Mouse (Mus musculus) midbrain, embryonic 14.5 days (tissue): Measurements from ENCODE around the gene Fhod1. TPM values are rescaled to one million over a fixed set of nuclear protein-coding genes. Genes with fewer than 3 reads are reported as not detected.

Source experiments
- ATAC-seq: fragments of 200-750 bp; cut with Nextera tagmentation; 2 replicates; pipeline ENCODE4 v1.8.0; 2017; ENCODE audit warnings: moderate number of reproducible peaks, moderate library complexity; ENCODE audit not compliant: low FRiP score, low TSS enrichment
- DNase-seq: peaks from one replicate; pipeline ENCODE4 v3.0.0-alpha.2; 2015
- H3K27ac ChIP-seq: fragments of 300-500 bp; sonication (generic); replicated peaks from 2 replicates; pipeline ENCODE4 v1.5.1; 2014; ENCODE audit warnings: mild to moderate bottlenecking, low read depth, low read length, moderate library complexity
- H3K27me3 ChIP-seq: fragments of 300-500 bp; sonication (generic); 2 replicates; pipeline ENCODE4 v1.6.1; 2014; ENCODE audit warnings: low read length, control low read depth, mixed read lengths; ENCODE audit not compliant: control insufficient read depth, insufficient read depth
- H3K36me3 ChIP-seq: fragments of 300-500 bp; sonication (generic); 2 replicates; pipeline ENCODE4 v1.6.1; 2014; ENCODE audit warnings: low read length, control low read depth; ENCODE audit not compliant: control insufficient read depth, insufficient read depth
- H3K4me1 ChIP-seq: fragments of 300-500 bp; sonication (generic); 2 replicates; pipeline ENCODE4 v1.6.1; 2014; ENCODE audit warnings: mild to moderate bottlenecking, antibody characterized with exemption, low read length, control low read depth; ENCODE audit not compliant: control insufficient read depth, insufficient read depth
- H3K4me2 ChIP-seq: fragments of 300-500 bp; sonication (generic); 2 replicates; pipeline ENCODE4 v1.6.1; 2014; ENCODE audit warnings: mild to moderate bottlenecking, low read length, moderate library complexity
- H3K4me3 ChIP-seq: fragments of 300-500 bp; sonication (generic); replicated peaks from 2 replicates; pipeline ENCODE4 v1.5.1; 2014; ENCODE audit warnings: low read depth, low read length
- H3K9ac ChIP-seq: fragments of 300-500 bp; sonication (generic); replicated peaks from 2 replicates; pipeline ENCODE4 v1.6.1; 2014; ENCODE audit warnings: mild to moderate bottlenecking, low read length, moderate library complexity
- H3K9me3 ChIP-seq: fragments of 300-500 bp; sonication (generic); 2 replicates; pipeline ENCODE4 v1.6.1; 2016; ENCODE audit warnings: low read length, control low read depth, mixed read lengths; ENCODE audit not compliant: control insufficient read depth
- WGBS: fragments of 180-500 bp; shearing (Covaris S2); extraction: QIAGEN DNeasy Blood & Tissue Kit; methylation state at CpG from one replicate; pipeline ENCODE4 v1.1.7; 2014; 5-methylcytosine and 5-hydroxymethylcytosine counted together
- polyA plus RNA-seq: library from polyadenylated mRNA; unstranded; fragments of >200 nt; fragmentation: Nextera tagmentation; extraction: Ambion mirVana; gene quantifications from 2 replicates; pipeline ENCODE4 v1.2.1, GENCODE M21; 2014

Fhod1 gene
- polyA plus RNA-seq, 1 experiment from 2014 or later, result 0.84 TPM

DNA sequence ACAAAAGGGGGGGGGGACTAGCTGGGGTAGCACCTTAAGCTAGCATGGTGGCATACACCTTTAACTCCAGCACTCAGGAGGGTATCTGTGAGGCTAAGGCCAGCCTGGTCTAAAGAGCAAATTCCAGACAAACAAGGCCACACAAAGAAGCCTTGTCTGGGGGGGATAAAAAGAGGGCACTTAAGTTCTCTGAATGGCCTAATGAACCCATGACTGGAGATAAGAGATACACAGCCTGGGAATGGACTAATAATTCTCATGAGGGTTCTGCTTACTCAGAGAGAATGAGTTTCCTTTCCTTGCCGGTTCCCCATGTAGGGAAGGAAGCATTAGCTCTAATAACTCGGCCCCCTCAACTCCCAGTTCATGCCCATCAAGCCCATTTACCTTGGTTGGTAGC, 15.2 kb downstream of the Fhod1 start:
- no peak overlapping the region for H3K9ac ChIP-seq
- H3K36me3 ChIP-seq, result peaks cover 55% of the 10 kb centered on the region
- no peaks in the 10 kb centered on the region for H3K27me3 ChIP-seq
- ATAC-seq, result no peak
- H3K4me3 ChIP-seq, result no peak overlapping the region
- no peak for DNase-seq
- peaks cover under 1% of the 10 kb centered on the region for H3K4me1 ChIP-seq
- H3K9me3 ChIP-seq, result no peaks in the 10 kb centered on the region
- H3K4me2 ChIP-seq, result no peak overlapping the region
- H3K27ac ChIP-seq, result no peak overlapping the region
- 90% methylated on average over 2 of the region's 2 CpGs for WGBS

- Histone ChIP-seq H3K27me3 (no peaks in the 10 kb centered on the region), H3K4me2 (no peak overlapping the region), H3K4me1 (peaks cover 6% of the 10 kb centered on the region), H3K27ac (no peak overlapping the region), H3K9ac (no peak overlapping the region), H3K4me3 (no peak overlapping the region), H3K36me3 (peaks cover 55% of the 10 kb centered on the region), H3K9me3 (no peaks in the 10 kb centered on the region)
- WGBS, result 95% methylated on average over 9 of the region's 9 CpGs
- DNase-seq (no peak), ATAC-seq (no peak)
Measured at GRCm38 (mm10) chr8:105331931-105332330, 15.8 kb downstream of the Fhod1 start.

GRCm38 (mm10) chr8:105331469-105331868, 16.3 kb downstream of the Fhod1 start:
- Histone ChIP-seq H3K36me3 (peaks cover 52% of the 10 kb centered on the region), H3K9ac (no peak overlapping the region), H3K4me2 (no peak overlapping the region), H3K9me3 (no peaks in the 10 kb centered on the region), H3K27ac (no peak overlapping the region), H3K4me1 (peaks cover 7% of the 10 kb centered on the region), H3K27me3 (no peaks in the 10 kb centered on the region), H3K4me3 (no peak overlapping the region)
- DNase-seq (no peak), ATAC-seq (no peak)
- 97% methylated on average over 22 of the region's 22 CpGs for WGBS

GRCm38 (mm10) chr8:105330325-105330724, 17.4 kb downstream of the Fhod1 start:
- Histone ChIP-seq H3K9ac (no peak overlapping the region), H3K4me3 (no peak overlapping the region), H3K9me3 (no peaks in the 10 kb centered on the region), H3K27ac (no peak overlapping the region), H3K4me2 (no peak overlapping the region), H3K36me3 (peaks cover 51% of the 10 kb centered on the region), H3K27me3 (no peaks in the 10 kb centered on the region), H3K4me1 (peaks cover 9% of the 10 kb centered on the region)
- no peak for DNase-seq
- 94% methylated on average over 12 of the region's 12 CpGs for WGBS
- ATAC-seq, result no peak

GRCm38 (mm10) chr8:105326968-105327367, 20.8 kb downstream of the Fhod1 start:
- H3K36me3 ChIP-seq, result peaks cover 54% of the 10 kb centered on the region
- H3K4me3 ChIP-seq, result peak overlapping the region; percentile 88
- H3K27ac ChIP-seq, result peak overlapping the region; percentile 81; the same call in 1 of the 2 replicates
- no peaks in the 10 kb centered on the region for H3K9me3 ChIP-seq
- H3K4me1 ChIP-seq, result peaks cover 16% of the 10 kb centered on the region
- H3K9ac ChIP-seq, result peak overlapping the region; percentile 93
- ATAC-seq (no peak), DNase-seq (no peak)
- no peaks in the 10 kb centered on the region for H3K27me3 ChIP-seq
- WGBS, result 45% methylated on average over 6 of the region's 6 CpGs
- H3K4me2 ChIP-seq, result peak overlapping the region; percentile 91

DNA sequence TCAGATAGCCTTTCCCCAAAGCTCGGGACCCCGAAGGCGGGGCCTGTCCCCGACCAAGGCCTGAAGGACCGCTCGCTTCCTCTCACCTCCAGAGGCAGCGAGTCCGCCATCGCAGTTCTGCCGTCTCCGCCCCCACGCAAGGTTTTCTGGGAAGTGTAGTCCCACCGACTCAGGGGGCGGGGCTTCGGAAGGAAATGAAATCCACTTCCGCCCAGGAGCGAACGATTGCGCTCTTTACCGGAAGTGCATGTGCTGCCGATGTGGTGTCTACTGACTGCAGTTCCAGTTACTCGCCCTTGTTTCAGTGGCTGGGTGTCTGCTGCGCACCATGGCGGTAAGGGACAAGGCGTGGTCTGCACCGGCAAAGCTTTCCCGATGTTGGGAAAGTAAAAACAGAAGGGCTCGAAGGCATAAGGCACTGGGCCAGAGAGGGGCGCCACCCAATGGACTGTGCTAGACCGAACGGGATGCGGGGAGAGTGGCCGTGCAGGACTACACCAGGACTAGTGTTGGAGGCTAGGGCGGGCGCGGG, 21.5 kb downstream of the Fhod1 start, which contains the start of the genes Lrrc29 and Tmem208:
Lrrc29 (minus strand) TSS at position 138 of the 532 bp plus-strand sequence.
Tmem208 (plus strand) TSS at position 214 of the 532 bp plus-strand sequence.
- under 1% methylated on average over 36 of the region's 36 CpGs for WGBS
- Histone ChIP-seq H3K4me2 (peak within 1 kb of the TSS; percentile 91), H3K36me3 (peaks cover 46% of the 10 kb centered on the region), H3K9ac (peak within 1 kb of the TSS; percentile 93), H3K4me1 (peaks cover 16% of the 10 kb centered on the region), H3K9me3 (no peaks in the 10 kb centered on the region), H3K27ac (peak within 1 kb of the TSS; percentile 81), H3K27me3 (no peaks in the 10 kb centered on the region), H3K4me3 (peak within 1 kb of the TSS; percentile 88)
- peak; percentile 91 for ATAC-seq
- peak; percentile 98 for DNase-seq

GRCm38 (mm10) chr8:105325641-105326093, 22.1 kb downstream of the Fhod1 start:
- Histone ChIP-seq H3K4me3 (peak overlapping the region; percentile 88), H3K4me1 (peaks cover 16% of the 10 kb centered on the region), H3K27ac (peak overlapping the region; percentile 81), H3K4me2 (peak overlapping the region; percentile 91), H3K36me3 (peaks cover 41% of the 10 kb centered on the region), H3K27me3 (no peaks in the 10 kb centered on the region), H3K9me3 (no peaks in the 10 kb centered on the region), H3K9ac (peak overlapping the region; percentile 93)
- DNase-seq (peak; percentile 51), ATAC-seq (peak; percentile 60)
- under 1% methylated on average over 12 of the region's 12 CpGs for WGBS

GRCm38 (mm10) chr8:105323183-105323582, 24.6 kb downstream of the Fhod1 start:
- Histone ChIP-seq H3K4me1 (peaks cover 16% of the 10 kb centered on the region), H3K9me3 (no peaks in the 10 kb centered on the region), H3K9ac (no peak overlapping the region), H3K27ac (no peak overlapping the region), H3K36me3 (peaks cover 34% of the 10 kb centered on the region), H3K4me2 (no peak overlapping the region), H3K27me3 (no peaks in the 10 kb centered on the region), H3K4me3 (no peak overlapping the region)
- WGBS, result 95% methylated on average over 4 of the region's 4 CpGs
- ATAC-seq, result no peak
- no peak for DNase-seq

- ATAC-seq, result no peak
- no peaks in the 10 kb centered on the region for H3K9me3 ChIP-seq
- H3K27ac ChIP-seq, result no peak overlapping the region
- WGBS, result 81% methylated on average over 11 of the region's 11 CpGs
- no peak overlapping the region for H3K4me2 ChIP-seq
- peaks cover 67% of the 10 kb centered on the region for H3K36me3 ChIP-seq
- no peaks in the 10 kb centered on the region for H3K27me3 ChIP-seq
- no peak overlapping the region for H3K4me3 ChIP-seq
- no peak for DNase-seq
- H3K9ac ChIP-seq, result no peak overlapping the region
- no peaks in the 10 kb centered on the region for H3K4me1 ChIP-seq
Measured at GRCm38 (mm10) chr8:105318662-105319190, 29.0 kb downstream of the Fhod1 start.
